Mouse (Mus musculus) bone marrow, adult 2 months (tissue): ENCODE data around the gene Gm10142.

ENCODE experiments used
- CTCF ChIP-seq: fragments of 200-500 bp; IDR thresholded peaks from 2 replicates; pipeline ENCODE4 v1.5.1; 2011; ENCODE audit warnings: low read length, control low read depth; ENCODE audit not compliant: control insufficient read depth, insufficient read depth
- POLR2A ChIP-seq: fragments of 200-500 bp; IDR thresholded peaks from 2 replicates; pipeline ENCODE4 v1.6.1; 2011; ENCODE audit warnings: low read depth, mild to moderate bottlenecking, control low read depth, low read length, borderline replicate concordance; ENCODE audit not compliant: control insufficient read depth

DNA sequence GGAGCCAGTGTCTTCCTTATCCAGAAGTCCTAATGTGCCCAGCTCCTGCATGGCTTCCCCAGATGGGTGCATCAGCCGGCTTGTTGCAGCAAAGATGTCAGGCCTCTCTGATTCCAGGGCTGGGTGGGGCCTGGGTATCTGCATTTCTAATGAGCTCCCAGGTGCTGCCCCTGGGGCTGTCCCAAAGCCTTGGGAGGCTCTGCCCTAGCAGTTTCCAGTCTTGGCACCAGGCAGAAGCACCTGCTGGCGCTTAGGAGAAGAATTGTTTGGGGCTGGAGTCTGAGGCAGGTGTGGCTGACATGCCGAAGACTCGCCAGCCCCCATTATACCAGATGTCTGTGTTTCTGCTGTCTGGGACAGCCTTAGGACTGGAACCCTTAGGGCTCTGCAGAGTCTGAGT lies 44.9 kb upstream of the Gm10142 start:
- TF ChIP-seq CTCF (no peak), POLR2A (no peak)
